Mouse (Mus musculus) activated CD4-positive, CD25-positive, alpha-beta regulatory T cell, adult 4 months (primary cell): ENCODE results near the gene Pik3c2b. TPM values are rescaled to one million over a fixed set of nuclear protein-coding genes. Genes with fewer than 3 reads are reported as not detected.
"Not testable (repeated sequence)": the region's sequence is repeated elsewhere in the genome, so short reads cannot be mapped to it uniquely, and the experiment has no call there.

Experiments
- ATAC-seq: one replicate; pipeline ENCODE4 v1.8.0; 2017
- polyA plus RNA-seq, 2 experiments: library from polyadenylated mRNA; unstranded; fragments of 100-300 nt; shearing (Covaris generic); gene quantifications; one replicate each; pipeline ENCODE4 v1.2.1; 2017

The Pik3c2b gene
- polyA plus RNA-seq, result under 1 TPM; 0.66 to 0.68 TPM

DNA sequence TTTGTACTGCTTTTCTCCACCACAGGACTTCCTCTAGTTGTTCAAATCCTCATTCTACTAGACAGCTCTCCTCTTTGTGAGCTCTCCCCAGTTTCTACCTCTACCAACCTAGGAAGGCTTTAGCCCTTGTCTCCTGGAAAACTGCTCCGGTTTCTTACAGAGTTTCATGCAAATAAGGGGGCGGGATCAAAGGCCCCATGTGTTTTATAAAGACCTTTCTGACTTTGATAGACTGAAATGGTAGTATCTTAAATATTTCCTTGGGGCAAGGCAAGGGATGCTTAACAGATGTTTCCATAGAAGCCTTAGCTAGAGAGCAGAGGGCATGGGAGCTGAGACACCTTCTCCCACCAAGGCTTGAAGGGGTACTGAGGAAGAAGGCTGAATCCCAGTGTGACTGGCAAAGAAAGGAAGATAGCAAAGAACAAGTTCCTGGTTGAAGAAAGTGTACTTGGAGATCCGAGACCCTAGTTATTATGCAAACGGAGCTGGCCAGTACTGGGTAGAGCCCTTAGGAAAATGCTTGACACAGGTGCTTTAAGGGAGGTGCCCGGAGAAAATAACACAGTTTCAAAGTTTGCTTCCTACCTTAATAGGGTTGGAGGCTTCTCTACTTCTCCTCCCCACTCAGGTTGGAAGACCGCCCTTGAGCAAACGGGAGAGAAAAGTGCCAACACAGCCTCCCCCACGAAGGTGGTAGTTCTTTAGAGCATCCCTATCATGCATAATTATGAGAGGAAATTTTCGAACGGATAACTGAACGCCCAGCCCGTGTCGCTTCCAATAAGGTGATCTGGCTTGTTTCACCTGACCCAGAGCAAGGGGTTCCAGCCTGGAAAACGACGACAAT, at the start of gene Pik3c2b:
Gene Pik3c2b, plus strand, starts transcription at position 657 of the 850 bp plus-strand sequence.
- no peak for ATAC-seq

DNA sequence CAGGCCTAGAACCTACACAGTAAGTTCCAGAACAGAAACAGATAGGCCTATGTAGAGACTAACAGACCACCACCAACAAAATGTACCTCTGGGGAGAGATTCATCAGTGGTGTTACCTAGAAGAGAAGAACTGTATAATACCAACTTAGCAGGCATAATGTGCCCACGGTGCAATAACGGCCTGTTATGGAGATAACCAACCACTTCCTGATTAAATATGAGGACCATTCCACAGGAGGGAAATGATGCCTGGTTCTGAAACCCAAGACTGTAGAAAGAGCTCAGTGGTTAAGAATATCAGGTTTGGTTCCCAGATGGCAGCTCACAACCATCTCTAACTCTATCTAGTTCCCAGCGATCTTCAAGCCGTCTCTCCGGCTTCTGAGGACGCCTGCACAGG, 45.1 kb upstream of the Pik3c2b start:
- ATAC-seq, result no peak

DNA sequence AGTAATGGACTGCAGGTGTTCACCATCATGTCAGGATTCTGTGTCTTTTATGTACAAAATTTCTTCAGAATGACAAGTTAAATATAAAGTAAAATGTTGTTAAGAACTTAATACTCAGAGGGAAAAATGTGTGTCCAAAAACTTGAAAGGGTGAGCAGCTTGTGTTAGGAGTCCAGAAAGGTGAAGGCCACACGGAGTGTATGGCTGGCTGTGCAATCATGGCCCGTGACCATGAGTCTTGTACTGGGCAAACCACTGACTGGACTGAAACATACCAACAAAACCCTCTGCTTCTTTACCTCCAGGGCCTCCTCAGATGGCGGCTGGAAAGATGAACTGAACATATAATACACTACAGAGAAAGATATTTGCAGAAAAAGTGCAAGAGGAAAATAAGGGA, 38.9 kb upstream of the Pik3c2b start:
- no peak for ATAC-seq

DNA sequence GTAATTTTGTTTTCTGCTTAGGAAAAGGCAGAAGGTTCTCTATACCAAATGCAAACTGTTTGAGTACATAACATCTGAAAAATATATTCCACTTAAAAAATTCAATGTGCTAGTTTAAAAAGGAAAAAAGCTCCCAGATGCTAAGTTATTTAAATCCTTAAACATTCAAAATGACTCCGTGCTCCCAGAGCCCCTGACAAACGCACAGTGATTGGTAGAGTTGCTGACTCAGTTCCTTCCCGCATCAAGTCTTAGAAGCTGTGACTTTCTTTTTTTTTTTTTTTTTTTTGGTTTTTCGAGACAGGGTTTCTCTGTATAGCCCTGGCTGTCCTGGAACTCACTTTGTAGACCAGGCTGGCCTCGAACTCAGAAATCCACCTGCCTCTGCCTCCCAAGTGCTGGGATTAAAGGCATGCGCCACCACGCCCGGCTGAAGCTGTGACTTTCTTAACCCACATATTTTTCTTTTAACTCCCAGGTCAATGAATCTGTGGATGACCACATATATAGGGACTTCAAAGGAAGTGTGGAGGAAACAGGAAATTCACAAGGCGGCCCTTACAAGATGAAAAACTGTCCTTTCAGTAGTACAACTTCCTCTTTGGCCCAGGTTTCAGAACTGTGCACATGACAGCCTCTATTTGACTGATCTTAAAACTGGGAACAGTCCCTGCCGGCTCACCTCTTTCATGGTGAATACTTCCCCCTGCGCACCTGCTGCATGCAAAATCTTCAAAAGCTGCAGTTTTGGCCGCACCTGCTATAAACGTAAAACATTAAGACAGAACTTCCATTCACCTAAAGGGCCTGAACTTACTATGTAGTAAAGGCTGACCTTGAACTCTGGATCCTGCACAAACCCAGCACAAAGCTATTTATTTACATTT, 33.3 kb upstream of the Pik3c2b start:
- no peak for ATAC-seq

DNA sequence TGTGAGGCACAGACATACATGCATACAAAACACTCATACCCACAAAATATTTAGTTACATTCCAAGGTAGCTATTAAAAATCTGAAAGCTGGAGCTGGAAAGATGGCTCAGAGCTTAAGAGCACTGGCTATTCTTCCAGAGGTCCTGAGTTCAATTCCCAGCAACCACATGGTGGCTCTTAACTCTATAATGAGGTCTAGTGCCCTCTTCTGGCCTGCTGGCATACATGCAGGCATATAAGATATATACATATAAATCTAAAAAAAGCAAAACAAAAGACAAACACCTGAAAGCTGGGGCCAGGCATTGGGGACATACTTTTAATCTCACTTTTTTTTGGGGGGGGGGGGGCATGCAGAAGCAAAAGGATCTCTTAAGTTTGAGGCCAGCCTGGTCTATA, 32.1 kb upstream of the Pik3c2b start:
- peak; percentile 32 for ATAC-seq

DNA sequence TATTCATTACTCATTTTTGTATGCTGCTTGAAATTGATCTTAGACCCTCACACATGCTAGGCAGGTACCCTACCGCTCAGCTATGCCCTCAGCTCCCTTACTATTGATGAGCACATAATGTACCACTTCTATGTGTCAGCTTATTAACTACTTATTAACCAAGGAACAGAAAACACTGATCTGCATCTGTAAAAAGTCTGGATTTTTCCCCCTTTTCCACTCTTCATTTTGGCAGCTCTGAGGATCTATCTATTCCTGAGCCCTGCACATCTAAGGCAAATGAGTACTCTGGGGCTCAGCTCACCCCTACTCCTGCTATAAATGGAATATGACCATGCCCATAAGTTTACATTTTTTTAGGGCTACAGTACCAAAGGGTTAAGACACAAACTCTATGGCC, 31.3 kb upstream of the Pik3c2b start:
- no peak for ATAC-seq

DNA sequence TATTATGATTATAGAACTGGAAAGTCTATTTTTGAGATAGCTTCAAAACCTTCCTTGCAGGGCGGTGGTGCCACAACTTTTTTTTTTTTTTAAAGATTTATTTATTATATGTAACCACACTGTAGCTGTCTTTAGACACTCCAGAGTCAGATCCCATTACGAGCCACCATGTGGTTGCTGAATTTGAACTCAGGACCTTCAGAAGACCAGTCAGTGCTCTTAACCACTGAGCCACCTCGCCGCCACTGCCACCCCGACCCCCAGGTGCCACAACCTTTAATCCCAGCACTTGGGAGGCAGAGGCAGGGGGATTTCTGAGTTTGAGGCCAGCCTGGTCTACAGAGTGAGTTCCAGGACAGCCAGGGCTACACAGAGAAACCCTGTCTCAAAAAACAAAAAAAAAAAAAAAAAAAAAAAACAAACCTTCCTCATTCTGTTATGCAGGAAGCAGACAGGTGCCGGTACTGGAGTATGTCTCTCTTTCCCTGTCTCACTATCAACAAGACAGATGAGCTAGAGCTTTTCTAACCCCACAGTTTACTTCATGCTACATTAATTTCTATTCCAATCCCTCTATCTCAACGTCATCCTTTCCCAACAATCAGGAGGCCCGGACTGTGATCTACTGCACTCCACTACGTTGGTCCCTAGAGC, 28.6 kb upstream of the Pik3c2b start:
- ATAC-seq, result no peak

DNA sequence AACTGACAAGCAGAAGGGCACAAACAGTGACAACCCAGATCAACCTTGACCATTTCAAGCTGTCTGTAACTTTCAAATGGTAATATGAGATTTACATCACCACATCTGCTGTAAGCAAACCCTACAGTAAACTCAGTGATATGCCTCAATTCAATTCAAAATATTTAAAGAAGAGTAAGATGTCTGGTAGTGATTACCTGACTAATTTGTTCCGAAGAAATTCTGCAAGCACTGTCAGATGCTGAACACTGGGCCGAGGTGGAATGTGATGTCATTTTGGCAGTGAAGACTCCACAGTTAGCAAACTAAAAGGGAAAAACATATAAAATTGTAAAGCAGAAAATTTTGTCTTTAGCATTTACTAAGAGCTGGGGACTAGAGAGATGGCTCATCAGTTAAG, 26.9 kb upstream of the Pik3c2b start:
- ATAC-seq, result no peak

DNA sequence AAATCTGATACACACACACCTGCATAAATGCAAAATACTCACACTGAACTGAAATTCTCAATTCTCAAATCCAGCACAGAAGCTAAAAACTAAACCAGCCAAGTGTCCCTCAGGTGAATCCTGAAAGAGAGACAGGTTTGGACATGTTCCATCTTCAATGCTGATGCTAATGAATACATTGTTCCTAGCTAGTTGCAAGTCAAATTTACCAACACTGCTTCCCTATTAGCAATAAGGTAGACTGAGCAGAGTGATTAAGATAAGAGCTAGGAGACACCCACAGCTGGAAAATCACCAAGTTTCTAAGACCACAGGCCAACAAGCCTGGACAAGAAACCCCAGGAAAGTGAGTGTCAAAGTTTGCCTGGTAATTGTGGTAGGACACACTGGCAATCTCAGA, 26.2 kb upstream of the Pik3c2b start:
- ATAC-seq, result no peak

DNA sequence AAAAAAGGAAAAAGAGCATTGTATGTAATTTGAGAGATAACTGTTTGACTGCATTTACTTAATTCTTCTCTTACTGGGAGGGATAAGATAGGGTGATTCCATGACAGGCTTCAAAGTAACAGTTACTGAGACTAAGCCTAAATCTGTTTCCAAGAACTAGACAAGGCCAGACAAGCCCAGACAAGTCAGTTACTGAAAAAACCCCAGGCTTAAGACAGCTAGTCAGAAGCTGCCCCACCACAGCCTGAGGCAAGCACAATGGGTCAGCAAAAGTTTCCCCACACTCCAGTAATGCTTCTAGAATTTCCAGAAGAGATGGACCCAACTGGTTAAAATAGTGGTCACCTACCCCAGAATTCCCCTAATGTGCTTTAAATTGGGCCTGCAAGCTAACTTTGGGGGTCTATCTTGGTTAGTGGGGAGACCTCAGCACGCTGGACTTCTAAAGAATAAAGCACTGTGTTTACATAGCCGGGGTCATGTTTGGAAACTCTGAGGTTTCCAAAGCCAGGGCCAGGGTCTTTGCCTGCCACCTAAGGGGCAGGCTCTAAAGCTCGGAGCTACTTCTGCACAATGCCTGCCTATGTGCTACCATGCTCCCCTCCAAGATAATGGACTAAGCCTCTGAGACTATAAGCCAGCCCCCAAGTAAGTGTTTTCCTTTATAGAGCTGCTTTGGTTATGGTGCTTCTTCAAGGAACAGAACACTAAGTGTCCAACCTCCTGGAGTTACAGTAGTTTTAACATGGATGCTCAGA, 25.2 kb upstream of the Pik3c2b start:
- no peak for ATAC-seq

DNA sequence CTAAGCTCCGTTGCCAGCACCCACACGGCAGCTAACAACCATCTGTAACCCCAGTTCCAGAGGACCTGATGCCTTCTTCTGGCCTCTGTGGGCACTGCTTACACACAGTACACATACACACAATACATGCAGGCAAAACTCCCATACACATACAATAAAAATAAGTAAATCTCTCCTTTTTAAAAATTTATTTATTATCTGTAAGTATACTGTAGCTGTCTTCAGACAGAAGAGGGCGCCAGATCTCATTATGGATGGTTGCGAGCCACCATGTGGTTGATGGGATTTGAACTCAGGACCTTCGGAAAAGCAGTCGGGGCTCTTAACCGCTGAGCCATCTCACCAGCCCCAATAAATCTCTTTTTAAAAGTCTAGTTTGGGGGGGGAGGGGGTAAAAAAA, 24.1 kb upstream of the Pik3c2b start:
- no peak for ATAC-seq

DNA sequence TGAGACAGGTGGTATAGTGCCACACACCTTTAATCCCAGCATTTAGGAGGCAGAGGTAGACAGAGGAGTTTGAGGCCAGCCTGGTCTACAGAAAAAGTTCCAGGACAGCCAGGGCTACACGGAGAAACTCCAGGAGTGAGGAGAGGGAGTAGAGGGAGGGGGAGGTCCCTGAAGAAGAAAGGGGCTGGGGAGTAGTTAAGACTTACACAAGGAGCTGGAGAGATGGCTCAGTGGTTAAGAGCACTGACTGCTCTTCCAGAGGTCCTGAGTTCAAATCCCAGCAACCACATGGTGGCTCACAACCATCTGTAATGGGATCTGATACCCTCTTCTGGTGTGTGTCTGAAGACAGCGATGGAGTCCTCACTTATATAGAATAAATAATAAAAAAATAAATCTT, 23.5 kb upstream of the Pik3c2b start:
- ATAC-seq, result not testable (repeated sequence)

DNA sequence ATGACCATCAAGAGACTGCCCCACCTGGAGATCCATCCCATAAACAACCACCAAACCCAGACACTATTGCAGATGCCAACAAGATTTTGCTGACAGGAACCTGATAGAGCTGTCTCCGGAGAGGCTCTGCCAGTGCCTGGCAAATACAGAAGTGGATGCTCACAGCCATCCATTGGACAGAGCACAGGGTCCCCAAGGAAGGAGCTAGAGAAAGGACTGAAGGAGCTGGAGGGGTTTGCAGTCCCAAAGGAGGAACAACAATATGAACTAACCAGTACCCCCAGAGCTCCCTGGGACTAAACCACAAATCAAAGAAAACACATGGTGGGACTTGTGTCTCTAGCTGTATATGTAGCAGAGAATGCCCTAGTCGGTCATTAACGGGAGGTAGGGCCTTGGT, 21.7 kb upstream of the Pik3c2b start:
- ATAC-seq, result not testable (repeated sequence)

DNA sequence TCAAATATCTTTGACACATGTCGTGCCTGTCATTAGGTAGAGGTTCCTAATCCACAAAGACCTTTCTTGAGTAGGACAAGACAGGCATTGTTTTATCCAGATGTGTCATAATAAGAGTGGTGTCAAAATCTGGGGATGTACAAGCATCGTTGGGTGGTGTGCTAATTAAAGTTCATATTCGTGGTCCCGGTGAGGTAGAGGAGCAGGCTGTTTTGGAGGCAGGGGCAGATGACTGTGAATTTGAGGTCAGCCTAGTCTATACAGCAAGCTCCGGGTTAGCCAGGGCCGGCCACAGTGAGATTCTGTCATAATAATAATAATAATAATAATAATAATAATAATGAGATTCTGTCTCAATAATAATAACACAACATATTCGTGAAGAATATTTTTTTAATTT, 21.0 kb upstream of the Pik3c2b start:
- ATAC-seq, result no peak

DNA sequence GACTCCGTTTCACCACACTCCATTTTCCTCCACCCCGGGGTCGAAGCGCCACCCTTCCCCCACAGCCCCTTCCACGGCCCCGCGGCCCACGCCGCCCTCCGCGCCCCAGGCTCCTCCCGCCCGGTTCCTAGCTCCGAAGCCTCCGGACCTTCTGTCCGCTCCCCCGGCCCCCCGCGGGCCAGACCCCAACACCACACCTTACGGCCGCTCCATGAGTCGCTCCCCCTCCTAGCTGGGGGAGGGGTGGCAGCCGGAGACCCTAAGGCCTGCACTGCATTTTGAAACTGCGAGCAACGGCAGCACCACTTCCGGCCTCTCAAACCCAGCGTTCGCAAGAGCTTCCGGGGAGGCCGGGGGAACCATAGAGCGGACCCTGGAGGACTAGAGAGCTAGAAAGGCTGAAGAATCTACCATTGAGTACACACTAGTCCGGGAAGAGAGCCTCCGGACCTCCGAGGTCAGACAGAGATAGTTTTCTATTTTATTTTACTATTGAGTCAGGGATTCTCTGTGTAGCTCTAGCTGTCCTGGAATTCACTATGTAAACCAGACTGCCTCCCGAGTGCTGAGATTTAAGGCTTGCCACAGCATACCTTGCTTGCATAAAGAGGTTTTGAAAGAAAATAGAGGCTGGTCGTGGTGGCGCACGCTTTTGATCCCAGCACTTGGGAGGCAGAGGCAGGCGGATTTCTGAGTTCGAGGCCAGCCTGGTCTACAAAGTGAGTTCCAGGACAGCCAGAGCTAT, 20.2 kb upstream of the Pik3c2b start:
- ATAC-seq, result peak; percentile 94

DNA sequence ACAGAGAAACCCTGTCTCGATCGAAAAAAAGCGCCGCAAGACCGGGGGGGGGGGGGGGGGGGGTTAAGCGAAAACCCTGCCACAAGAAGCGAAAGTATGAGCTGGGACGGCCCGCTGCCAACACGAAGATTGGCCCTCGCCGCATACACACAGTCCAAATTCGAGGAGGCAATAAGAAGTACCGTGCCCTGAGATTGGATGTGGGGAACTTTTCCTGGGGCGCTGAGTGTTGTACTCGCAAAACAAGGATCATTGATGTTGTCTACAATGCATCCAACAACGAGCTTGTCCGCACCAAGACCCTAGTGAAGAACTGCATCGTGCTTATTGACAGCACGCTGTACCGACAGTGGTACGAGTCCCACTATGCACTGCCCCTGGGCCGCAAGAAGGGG, 19.7 kb upstream of the Pik3c2b start:
- not testable (repeated sequence) for ATAC-seq

DNA sequence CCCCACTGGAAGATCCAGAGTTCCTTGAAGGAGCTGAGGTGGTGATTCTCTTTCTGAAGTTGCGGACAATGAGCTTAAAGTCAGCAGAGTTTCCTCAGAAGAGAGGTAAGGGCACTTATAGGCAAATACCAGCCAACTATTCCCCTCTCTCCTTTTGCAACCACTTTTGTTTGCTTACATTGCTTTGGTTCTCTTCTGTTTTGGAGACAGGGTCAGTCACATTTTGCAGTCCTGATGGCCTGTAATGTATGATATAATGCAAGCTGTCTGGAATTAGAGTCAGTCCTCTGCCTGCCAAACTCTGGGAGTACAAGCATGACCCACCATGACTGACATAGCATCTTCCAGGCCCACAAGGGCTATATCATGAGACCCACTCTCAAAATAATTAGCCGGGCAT, 18.3 kb upstream of the Pik3c2b start:
- ATAC-seq, result no peak

DNA sequence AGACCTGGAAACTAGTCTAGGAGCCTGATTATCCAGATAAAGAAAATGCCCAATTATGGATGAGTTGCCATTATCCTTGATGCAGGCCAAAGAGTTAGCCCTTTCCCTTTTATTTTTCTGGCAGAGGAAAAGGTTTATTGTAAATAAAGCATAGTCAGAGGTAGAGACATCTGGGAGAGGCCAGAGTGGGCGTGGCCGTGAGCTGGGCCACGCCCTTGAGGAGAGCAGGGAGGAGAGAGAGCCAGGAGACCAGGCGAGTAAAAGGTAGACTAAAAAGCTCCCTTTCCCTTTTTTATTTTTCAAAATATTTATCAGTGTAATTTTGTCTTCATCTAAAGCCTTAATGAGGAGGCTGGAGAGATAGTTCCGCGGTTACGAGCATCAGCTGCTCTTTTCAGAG, 17.5 kb upstream of the Pik3c2b start:
- ATAC-seq, result no peak

DNA sequence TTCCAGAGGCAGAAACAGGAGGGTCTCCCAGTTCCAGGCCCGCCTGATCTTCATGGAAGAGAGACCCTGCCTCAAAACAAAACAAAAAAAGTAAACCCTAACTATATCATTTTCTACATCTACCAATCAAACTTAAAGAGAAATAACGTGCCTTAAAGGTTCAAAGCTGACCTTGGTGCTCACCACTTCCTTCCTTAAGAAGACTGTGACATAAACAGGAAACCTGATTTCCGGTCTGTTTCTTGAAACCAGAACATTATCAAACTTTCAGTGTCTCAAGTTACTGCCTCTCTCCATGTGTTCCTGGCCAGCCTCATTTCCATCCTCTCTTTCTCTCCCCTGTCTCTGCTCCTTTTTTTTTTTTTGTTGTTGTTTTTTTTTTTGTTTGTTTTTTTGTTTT, 15.7 kb upstream of the Pik3c2b start:
- peak; percentile 17 for ATAC-seq

DNA sequence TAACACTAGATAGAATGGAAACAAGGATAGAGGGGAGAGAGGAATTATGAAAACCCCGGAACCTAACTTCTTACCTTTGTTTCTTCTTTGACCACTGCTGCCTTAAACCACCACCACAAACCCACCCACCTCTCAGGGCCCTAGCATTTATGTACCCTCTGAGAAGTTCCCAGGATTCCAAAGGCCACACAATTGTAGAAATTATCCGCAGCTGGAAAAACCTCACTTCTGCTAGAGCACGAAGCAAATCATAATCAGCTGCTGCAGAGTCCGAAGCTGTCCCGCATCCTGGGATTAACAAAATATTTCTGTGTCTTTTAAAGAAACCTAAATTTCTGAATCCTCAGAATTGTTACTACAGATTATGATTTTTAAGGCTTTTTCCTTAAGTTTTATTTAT, 15.0 kb upstream of the Pik3c2b start, which contains the start of gene Mdm4:
Gene Mdm4, minus strand, starts transcription at position 101 of the 400 bp plus-strand sequence.
- no peak for ATAC-seq

DNA sequence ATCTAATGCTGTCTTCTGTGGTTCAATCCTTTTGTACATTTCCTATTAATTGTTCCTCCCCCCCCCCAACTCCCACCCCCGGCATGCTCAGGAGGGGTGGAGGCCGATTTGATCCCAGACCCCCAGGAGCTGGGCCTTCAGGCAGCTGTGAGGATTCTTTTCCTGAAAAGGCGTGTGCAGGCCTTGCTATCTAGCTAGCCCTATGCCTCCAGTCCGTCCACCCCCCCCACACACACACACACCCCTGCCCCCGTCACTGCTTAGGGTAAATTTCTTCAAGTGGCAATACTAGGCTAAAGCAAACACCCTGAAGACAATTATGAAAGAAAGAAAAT, 12.5 kb upstream of the Pik3c2b start:
- no peak for ATAC-seq
